Mouse (Mus musculus): ENCODE measurements around the gene Psmd13. TPM values are rescaled to one million over a fixed set of nuclear protein-coding genes. Genes with fewer than 3 reads are reported as not detected.
A peak's percentile ranks its signal among the peaks of the same experiment; 100 is the strongest.

Gene Psmd13
- total RNA-seq, 1 experiment from 2014 or later: 165 TPM

DNA sequence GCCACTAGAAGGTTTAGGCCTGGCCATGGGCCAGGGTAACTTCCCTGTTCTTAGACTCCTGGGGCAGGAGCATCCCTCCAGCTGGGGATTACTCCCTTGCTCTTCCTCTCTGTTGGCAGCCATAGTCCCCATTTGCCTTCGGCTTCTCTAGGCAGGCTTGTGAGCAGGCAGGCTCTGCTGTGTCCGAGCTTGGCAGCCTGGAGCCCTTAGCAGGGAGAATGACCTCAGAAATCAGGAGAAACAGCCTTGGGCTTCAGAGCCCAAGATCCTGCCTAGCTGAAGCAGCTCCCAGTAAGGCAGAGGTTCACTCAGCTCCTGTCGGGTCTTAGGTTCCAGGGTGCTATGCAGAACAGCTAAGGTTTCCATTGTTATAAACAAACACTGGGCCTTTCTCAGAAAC, 17.4 kb downstream of the Psmd13 start:
- no peak for ATAC-seq (replicated peaks; ENCODE audit: insufficient number of reproducible peaks, low FRiP score, low TSS enrichment, poor library complexity, severe bottlenecking)

DNA sequence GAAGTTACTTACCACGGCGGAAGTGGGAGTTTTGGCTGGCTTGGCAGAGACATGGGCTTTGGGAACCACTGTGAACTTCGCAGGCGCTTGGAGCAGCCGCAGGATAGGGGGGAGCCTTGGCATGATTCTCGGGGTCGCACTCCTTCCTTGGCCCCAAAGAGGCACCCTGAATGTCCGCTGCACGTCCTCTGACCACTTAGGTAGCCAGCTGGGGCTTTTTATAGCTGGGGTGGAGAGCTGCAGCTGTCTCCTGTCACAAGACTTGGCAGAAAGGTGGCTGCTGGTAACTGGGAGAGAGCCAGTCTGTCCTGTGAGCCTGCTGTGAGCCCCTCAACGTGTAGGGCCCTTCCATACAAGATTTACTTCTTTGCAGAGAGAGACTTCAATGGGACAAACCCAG, 18.5 kb downstream of the Psmd13 start, which contains the start of gene Cox8b:
Cox8b (minus strand) TSS at position 227 of the 400 bp plus-strand sequence.
- no peak for ATAC-seq (replicated peaks; ENCODE audit: insufficient number of reproducible peaks, low FRiP score, low TSS enrichment, poor library complexity, severe bottlenecking)

DNA sequence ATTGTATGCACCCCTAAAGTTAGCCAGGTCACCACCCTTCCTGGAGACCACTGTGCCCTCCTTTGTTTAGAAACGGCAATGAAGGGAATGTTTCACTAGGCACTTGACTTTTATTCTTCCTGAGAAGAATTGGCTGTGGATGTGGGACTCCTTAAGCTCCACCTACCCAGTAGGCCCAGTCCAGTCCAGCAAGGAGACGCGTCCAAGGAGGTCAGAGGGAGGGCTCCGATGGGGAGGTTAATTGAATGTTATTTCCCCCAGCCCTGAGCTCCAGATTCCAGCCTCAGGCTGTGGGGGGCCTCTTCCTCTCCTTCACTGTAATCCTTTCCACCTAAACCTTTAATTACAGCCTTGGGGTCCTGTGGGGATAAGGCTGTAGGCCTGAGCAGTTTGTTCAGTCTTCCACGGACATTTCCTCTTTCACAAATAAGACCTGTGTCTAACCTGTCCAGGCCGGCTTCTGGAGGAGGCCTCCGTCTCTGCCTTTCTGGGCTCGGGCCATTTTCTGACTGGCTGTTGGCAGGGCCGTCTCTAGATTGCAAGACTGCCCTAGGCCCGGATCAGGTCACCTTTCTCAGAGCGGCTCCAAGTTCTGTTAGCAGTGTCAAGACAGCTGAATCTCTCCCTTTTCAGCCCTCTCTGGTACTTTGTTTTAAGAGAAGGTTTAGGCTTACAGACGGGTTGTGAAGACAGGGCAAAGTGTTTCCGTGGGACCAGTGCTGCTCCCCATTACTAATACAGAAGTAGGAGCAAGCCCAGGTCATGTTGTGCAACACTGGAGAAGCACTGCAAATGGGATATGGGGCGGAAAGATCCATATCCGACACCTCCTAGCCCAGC, 20.5 kb downstream of the Psmd13 start:
- ATAC-seq (replicated peaks; ENCODE audit: insufficient number of reproducible peaks, low FRiP score, low TSS enrichment, poor library complexity, severe bottlenecking): no peak

DNA sequence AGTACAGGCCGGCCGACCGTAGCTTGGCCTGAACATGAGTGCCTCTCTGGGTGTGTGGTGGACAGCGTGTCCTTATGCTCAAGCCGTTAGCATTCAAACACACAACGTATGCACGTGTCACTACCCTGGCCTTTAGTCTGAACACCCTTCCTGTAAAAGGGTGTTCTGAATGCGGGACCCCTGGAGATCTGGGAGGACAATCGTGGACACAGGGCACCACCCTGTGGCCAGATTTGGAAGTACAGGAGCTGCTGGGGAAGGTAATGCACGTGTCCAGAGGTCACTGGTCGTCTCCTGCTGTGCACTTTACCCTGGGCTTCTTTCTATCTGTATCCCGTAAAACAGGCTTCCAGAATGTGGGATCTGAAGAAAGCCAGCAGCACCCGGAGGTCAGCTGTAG, 21.4 kb downstream of the Psmd13 start:
- ATAC-seq (replicated peaks; ENCODE audit: insufficient number of reproducible peaks, low FRiP score, low TSS enrichment, poor library complexity, severe bottlenecking): peak; percentile 63

DNA sequence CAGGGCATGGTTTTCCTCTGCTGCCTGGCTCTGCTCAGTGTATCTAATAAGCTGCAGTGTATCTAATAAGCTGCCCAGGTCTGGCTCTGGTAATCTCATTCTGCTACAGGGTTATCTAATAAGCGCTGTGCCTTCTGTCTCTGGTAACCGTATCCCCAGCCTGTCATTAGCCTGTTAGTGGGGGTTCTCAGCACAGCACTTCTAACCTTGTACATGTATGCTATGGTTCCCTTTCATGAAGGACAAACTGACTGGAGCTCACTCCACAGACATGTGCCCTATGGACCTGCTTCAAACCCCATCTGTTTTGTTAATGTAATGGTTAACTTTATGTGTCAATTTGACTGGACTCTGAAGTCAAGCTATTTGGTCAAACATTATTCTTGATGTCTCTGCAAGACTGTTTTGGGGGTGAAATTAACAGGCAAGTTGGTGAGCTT, 23.9 kb downstream of the Psmd13 start:
- ATAC-seq (replicated peaks; ENCODE audit: insufficient number of reproducible peaks, low FRiP score, low TSS enrichment, poor library complexity, severe bottlenecking): no peak

DNA sequence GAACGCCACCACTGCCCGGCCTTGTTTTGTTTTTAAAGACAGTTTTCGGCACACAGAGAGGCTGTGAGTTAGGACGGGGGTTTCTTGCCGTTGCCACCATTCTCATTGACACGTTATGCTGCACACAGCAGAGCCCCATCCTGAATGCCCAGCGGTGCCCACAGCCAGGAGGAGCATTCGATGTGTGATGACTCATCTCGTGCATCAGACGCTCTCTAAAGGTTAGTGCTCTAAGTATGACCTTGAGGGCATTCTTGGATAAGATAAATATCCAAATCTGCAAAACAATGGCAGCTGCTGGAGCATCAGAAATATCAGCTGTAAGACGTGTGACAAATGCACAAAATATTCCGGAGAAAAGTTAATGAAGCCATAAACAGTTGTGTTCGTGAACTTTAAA, 25.4 kb downstream of the Psmd13 start:
- no peak for ATAC-seq (replicated peaks; ENCODE audit: insufficient number of reproducible peaks, low FRiP score, low TSS enrichment, poor library complexity, severe bottlenecking)

DNA sequence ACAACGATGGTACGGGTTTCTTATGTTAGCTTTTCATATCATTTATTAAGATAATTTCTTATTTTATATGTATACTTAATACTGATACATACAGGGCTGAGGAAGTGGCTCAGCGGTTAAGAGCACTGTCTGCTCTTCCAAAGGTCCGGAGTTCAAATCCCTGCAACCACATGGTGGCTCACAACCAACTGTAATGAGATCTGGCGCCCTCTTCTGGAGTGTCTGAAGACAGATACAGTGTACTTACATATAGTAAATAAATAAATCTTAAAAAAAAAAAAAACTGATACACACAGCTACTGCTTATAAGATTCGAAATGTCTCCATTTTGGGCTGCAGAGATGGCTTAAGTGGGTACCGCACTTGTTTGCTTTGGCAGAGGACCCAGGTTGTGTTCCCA, 25.9 kb downstream of the Psmd13 start:
- no peak for ATAC-seq (replicated peaks; ENCODE audit: insufficient number of reproducible peaks, low FRiP score, low TSS enrichment, poor library complexity, severe bottlenecking)

DNA sequence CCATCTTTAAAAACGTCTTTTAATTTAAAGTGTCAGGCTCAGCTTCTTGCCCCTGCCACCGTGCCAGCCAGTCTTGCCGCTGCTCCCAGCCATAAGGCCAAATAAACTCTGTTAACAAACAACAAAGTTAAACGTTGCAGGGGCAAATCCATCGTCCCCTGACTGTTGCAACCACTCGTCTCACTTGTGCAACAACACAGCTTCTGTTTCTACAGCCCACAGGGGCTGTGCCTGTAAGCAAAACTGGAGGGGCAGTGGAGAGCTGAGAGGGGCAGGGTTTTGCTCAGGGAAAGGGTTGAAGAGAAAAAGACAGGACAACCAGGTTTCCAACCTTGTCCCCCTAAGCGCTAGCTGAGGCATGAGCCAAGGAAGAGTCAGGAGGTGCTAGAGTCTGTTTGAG, 26.4 kb downstream of the Psmd13 start:
- no peak for ATAC-seq (replicated peaks; ENCODE audit: insufficient number of reproducible peaks, low FRiP score, low TSS enrichment, poor library complexity, severe bottlenecking)

DNA sequence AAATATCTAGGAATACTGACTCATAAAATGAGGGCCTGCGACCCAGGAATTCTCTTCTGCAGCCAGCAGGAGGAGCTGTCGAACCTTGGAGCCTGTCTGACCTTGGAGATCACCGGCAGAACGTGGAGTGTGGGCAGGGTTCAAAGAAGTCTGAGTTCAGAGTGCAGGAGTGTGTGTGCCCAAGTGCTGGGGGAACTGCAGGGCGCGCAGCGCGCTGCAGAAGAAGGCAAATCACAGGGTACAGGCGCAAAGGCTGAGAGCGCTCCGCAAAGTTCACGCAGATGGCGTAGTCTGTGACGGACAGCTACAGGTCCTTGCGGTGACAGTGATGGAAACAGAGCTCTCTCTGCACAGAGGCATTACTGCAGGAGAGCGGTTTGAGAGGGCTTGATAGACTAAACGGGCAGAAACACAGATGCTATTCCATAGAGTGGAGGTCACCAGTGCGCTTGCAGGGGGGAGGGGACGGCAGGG, 26.9 kb downstream of the Psmd13 start:
- peak; percentile 88 for ATAC-seq (replicated peaks; ENCODE audit: insufficient number of reproducible peaks, low FRiP score, low TSS enrichment, poor library complexity, severe bottlenecking)

DNA sequence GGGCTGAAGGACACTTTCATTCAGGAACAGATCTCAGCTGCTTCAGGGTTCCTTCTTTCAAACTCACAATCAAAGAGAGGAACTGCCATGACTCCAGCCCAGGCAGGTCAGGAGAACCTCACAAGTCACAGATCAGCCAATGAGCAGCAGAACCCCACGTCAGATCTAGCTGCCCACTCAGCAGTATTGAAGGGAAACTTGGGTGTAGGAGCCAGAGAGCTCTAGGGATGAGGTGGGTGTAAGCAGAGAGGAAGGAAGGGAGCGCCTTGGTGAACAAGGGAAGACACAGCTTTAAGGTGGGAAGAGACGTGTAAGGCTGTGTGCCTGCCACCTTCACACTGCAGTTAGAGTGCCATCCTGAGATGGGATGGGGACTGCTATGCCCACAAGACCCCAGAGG, 30.5 kb downstream of the Psmd13 start:
- ATAC-seq (replicated peaks; ENCODE audit: insufficient number of reproducible peaks, low FRiP score, low TSS enrichment, poor library complexity, severe bottlenecking): no peak

DNA sequence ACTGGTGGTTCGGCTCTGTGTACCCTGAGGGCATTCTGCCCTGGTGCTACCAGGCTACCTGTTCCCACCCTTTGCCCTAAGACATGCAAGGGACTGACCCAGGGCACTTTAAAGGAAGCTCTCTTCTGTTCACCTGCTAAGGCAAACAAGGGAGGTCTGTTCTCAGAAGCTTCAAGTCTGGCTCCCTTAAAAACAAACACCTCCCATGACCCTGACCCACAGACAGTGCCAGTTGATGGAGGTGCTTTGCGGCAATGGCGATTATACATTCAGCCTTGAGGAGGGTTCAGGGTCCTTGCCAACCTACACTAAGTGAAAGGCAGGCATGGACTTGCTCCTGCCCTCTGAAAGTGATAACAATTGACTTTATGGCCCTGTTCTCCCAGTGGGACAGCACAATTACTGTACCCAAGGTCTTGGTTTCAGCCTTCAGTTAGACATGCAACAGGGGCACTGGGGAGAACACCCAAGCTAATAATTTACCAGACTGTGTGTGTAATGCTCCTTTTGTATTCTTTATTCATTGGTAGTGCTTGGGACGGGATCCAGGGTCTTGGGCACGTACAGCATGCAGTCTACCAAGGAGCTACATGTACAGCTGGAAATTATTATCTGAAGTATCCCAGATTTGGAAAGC, 31.2 kb downstream of the Psmd13 start:
- no peak for ATAC-seq (replicated peaks; ENCODE audit: insufficient number of reproducible peaks, low FRiP score, low TSS enrichment, poor library complexity, severe bottlenecking)

DNA sequence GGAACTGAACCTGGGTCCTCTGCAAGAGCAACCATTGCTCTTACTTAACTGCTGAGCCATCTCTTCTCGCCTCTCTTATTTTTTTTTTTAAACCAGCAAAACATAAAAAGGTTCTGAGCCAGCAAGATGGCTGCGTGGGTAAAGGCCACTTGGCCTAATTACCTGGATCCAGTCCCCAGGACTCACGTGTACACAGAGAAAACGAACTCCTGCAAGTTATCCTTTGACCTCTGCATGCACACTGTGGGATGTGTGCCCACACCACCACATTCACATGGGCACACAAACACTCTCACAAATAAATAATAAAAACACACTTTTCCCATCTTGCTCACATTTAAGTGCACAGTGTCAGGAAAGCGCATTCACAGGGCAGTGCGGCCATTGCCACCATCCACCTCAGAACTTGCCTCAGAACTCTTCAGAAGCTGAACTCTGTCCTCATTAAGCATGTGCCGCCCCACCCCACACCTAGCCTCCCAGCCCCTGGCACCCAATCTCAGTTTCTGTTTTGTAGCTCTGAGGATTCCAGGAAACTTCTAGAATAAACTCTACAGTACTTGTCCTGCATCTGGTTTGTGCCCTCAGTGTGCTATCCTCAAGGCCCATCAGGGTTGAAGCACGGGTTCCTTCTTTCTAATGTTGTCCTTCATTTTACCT, 32.4 kb downstream of the Psmd13 start:
- ATAC-seq (replicated peaks; ENCODE audit: insufficient number of reproducible peaks, low FRiP score, low TSS enrichment, poor library complexity, severe bottlenecking): no peak

DNA sequence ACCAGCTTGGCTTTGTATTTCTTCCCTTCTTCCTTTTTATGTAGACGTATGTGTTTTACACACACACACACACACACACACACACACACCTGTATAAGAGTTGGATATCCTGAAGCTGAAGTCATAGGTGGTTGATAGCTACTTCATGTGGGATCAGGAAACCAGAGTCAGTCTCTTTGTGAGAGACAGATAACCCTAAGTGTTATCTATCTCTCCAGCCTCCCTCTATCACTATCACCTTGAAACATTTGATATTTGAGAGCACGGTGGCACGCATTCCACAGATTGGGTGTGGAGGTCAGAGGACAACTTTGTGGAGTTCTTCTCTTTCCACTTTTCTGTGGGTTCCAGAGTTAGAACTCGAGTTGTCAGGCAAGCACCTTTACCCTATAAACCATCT, 38.1 kb downstream of the Psmd13 start:
- no peak for ATAC-seq (replicated peaks; ENCODE audit: insufficient number of reproducible peaks, low FRiP score, low TSS enrichment, poor library complexity, severe bottlenecking)

DNA sequence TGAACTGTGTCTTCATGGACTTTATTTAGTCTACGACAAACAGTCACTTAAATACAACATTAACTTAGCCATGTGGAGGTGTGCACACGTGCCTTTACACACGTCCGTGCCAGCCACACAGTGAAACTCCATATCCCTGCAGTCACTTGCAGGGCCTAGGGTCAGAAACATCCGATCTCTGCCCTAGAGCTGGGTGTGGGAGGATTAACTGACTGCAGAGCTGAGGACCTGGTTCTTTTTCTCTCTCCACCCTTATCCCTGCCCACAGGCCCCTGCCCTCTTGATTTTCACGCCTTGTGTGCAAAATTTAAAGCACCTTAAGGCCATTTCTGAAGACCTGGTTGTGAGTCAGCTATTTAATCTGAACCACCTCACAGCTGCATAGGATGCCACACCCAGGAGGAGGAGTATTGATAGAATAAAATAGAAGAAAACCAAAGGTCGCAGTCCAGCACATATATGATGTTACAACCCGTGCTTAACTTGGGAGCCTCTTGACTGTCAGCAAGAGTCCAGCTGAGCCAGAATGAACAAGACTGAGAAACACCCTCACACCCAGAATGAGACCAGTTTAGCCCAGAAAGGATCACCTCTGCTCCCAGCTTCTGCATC, 38.8 kb downstream of the Psmd13 start, which contains the start of gene Nlrp6:
Nlrp6 (plus strand) TSS at position 485 of the 612 bp plus-strand sequence.
- no peak for ATAC-seq (replicated peaks; ENCODE audit: insufficient number of reproducible peaks, low FRiP score, low TSS enrichment, poor library complexity, severe bottlenecking)

DNA sequence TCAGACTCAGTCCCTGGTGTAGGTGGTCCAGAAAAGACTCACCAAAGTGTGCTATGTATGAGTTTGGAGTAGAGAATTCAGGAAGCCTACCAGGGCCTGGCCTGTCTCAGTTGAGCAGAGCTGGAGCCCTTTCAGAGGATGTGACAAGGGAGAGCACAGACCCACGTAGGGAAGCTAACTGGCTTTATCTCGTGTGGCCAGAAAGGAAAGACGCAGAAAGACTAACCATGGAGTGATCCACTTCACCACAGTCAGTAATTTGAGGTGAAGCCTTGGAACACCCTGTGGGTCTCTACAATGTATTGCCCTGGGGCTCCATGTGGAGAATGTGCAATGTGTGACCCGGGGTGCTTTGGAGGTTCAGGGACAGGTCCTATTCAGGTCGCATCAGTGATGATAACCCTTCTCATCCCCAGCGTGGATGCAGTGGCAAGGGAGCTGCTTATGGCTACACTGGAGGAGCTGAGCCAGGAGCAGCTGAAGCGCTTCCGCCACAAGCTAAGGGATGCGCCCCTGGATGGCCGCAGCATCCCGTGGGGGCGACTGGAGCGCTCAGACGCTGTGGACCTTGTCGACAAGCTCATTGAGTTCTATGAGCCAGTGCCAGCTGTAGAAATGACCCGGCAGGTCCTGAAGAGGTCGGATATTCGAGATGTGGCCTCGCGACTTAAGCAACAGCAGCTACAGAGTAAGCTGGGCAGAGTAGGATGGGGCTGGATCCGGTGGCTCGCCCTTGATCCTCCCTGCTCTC, 39.6 kb downstream of the Psmd13 start:
- no peak for ATAC-seq (replicated peaks; ENCODE audit: insufficient number of reproducible peaks, low FRiP score, low TSS enrichment, poor library complexity, severe bottlenecking)

DNA sequence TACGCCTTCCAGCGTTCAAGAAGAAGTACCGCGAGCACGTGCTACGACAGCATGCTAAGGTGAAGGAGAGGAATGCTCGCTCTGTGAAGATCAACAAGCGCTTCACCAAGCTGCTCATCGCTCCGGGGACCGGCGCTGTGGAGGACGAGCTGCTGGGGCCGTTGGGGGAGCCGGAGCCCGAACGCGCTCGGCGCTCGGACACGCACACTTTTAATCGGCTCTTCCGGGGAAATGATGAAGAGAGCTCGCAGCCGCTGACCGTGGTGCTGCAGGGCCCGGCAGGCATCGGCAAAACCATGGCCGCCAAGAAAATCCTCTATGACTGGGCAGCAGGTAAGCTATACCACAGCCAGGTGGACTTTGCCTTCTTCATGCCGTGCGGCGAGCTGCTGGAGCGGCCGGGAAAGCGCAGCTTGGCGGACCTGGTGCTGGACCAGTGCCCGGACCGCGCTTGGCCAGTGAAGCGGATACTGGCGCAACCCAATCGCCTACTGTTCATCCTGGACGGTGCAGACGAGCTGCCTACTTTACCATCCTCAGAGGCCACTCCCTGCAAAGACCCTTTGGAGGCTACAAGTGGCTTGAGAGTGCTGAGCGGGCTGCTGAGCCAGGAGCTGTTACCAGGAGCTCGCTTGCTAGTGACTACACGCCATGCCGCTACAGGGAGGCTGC, 40.8 kb downstream of the Psmd13 start:
- 0 out of 2 replicates have a peak, but pooled peaks have one; percentile 10 for ATAC-seq (replicated peaks; ENCODE audit: insufficient number of reproducible peaks, low FRiP score, low TSS enrichment, poor library complexity, severe bottlenecking)

DNA sequence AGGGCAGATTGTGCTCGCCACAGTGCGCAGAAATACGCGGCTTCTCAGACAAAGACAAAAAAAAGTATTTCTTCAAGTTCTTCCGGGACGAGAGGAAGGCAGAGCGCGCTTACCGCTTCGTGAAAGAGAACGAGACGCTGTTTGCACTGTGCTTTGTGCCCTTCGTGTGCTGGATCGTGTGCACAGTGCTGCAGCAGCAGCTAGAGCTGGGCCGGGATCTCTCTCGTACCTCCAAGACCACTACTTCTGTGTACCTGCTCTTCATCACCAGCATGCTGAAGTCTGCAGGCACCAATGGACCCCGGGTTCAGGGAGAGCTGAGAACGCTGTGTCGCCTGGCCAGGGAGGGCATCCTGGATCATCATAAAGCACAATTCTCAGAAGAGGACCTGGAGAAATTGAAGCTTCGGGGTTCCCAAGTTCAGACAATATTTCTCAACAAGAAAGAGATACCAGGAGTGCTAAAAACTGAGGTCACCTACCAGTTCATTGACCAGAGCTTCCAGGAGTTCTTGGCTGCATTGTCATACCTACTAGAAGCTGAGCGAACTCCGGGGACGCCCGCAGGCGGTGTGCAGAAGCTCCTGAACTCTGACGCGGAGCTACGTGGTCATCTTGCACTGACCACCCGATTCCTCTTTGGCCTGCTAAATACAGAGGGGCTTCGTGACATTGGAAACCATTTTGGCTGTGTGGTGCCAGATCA, 41.5 kb downstream of the Psmd13 start:
- no peak for ATAC-seq (replicated peaks; ENCODE audit: insufficient number of reproducible peaks, low FRiP score, low TSS enrichment, poor library complexity, severe bottlenecking)
